Mouse (Mus musculus) embryonic facial prominence, embryonic 11.5 days (tissue): ENCODE measurements at regions not wholly inside any gene's neighbourhood (a gene's known extent, or its start where the extent isn't known, plus 50 kb on each side); places are given as distances from the start of the nearest gene placed in this dataset.

ENCODE experiments used
- ATAC-seq: fragments of 200-750 bp; cut with Nextera tagmentation; replicated peaks from 2 replicates; pipeline ENCODE4 v1.8.0; 2017; ENCODE audit warnings: low read depth; ENCODE audit not compliant: insufficient number of reproducible peaks, low FRiP score, low TSS enrichment
- DNase-seq: peaks from one replicate; pipeline ENCODE4 v3.0.0-alpha.2; 2015; ENCODE audit warnings: low spot score
- H3K27ac ChIP-seq: fragments of 300-500 bp; sonication (generic); replicated peaks from 2 replicates; pipeline ENCODE4 v1.5.1; 2014; ENCODE audit warnings: mild to moderate bottlenecking, low read depth, low read length, control low read depth
- H3K27me3 ChIP-seq: fragments of 300-500 bp; sonication (generic); 2 replicates; pipeline ENCODE4 v1.6.1; 2014; ENCODE audit warnings: mild to moderate bottlenecking, low read length, moderate library complexity, mixed read lengths; ENCODE audit not compliant: control insufficient read depth, insufficient read depth
- H3K36me3 ChIP-seq: fragments of 300-500 bp; sonication (generic); replicated peaks from 2 replicates; pipeline ENCODE4 v1.6.1; 2014; ENCODE audit warnings: low read depth, mild to moderate bottlenecking, low read length, moderate library complexity, mixed read lengths; ENCODE audit not compliant: control insufficient read depth, insufficient read depth
- H3K4me1 ChIP-seq: fragments of 300-500 bp; sonication (generic); 2 replicates; pipeline ENCODE4 v1.6.1; 2014; ENCODE audit warnings: low read length, mixed read lengths; ENCODE audit not compliant: control insufficient read depth, insufficient read depth
- H3K4me2 ChIP-seq: fragments of 300-500 bp; sonication (generic); 2 replicates; pipeline ENCODE4 v1.6.1; 2014; ENCODE audit warnings: low read depth, mild to moderate bottlenecking, control low read depth, low read length, moderate library complexity
- H3K4me3 ChIP-seq: fragments of 300-500 bp; sonication (generic); 2 replicates; pipeline ENCODE4 v1.5.1; 2014; ENCODE audit warnings: low read depth, low read length, control low read depth
- H3K9ac ChIP-seq: fragments of 300-500 bp; sonication (generic); replicated peaks from 2 replicates; pipeline ENCODE4 v1.6.1; 2014; ENCODE audit warnings: mild to moderate bottlenecking, control low read depth, low read length
- H3K9me3 ChIP-seq: fragments of 300-500 bp; sonication (generic); replicated peaks from 2 replicates; pipeline ENCODE4 v1.6.1; 2016; ENCODE audit warnings: mild to moderate bottlenecking, low read length, inconsistent platforms, mixed read lengths; ENCODE audit not compliant: control insufficient read depth
- WGBS: fragments of 180-500 bp; shearing (Covaris S2); extraction: QIAGEN DNeasy Blood & Tissue Kit; methylation state at CpG from one replicate; pipeline ENCODE4 v1.1.7; 2014; 5-methylcytosine and 5-hydroxymethylcytosine counted together

GRCm38 (mm10) chr13:35522272-35522671 is 137.4 kb upstream of the Cdyl start:
- Histone ChIP-seq H3K27ac (no peak overlapping the region), H3K4me1 (no peaks in the 10 kb centered on the region), H3K9ac (no peak overlapping the region), H3K4me2 (no peak overlapping the region), H3K4me3 (no peak overlapping the region), H3K36me3 (no peaks in the 10 kb centered on the region), H3K27me3 (no peaks in the 10 kb centered on the region), H3K9me3 (no peaks in the 10 kb centered on the region)
- ATAC-seq (no peak), DNase-seq (no peak)
- 83% methylated on average over 1 of the region's 1 CpGs for WGBS

GRCm38 (mm10) chr13:35529577-35529976 is 130.1 kb upstream of the Cdyl start:
- Histone ChIP-seq H3K27ac (no peak overlapping the region), H3K9me3 (no peaks in the 10 kb centered on the region), H3K9ac (no peak overlapping the region), H3K36me3 (no peaks in the 10 kb centered on the region), H3K4me3 (no peak overlapping the region), H3K4me1 (no peaks in the 10 kb centered on the region), H3K4me2 (no peak overlapping the region), H3K27me3 (no peaks in the 10 kb centered on the region)
- ATAC-seq = no peak
- no peak for DNase-seq
- WGBS = 87% methylated on average over 3 of the region's 3 CpGs

- no peak for ATAC-seq
- Histone ChIP-seq H3K9ac (no peak overlapping the region), H3K27ac (no peak overlapping the region)
These were observed 122.5 kb upstream of the Cdyl start for GRCm38 (mm10) chr13:35537106-35537505.

GRCm38 (mm10) chr13:35537936-35538335 is 121.7 kb upstream of the Cdyl start:
- Histone ChIP-seq H3K27me3 (no peaks in the 10 kb centered on the region), H3K27ac (no peak overlapping the region), H3K36me3 (no peaks in the 10 kb centered on the region), H3K4me2 (no peak overlapping the region), H3K9ac (no peak overlapping the region), H3K9me3 (no peaks in the 10 kb centered on the region), H3K4me1 (no peaks in the 10 kb centered on the region), H3K4me3 (no peak overlapping the region)
- ATAC-seq (no peak), DNase-seq (no peak)
- 77% methylated on average over 5 of the region's 5 CpGs for WGBS

More at GRCm38 (mm10) chr13:35537106-35537505, 122.5 kb upstream of the Cdyl start:
- no peak for DNase-seq
- H3K4me1 ChIP-seq = no peaks in the 10 kb centered on the region
- WGBS = 88% methylated on average over 7 of the region's 7 CpGs
- no peaks in the 10 kb centered on the region for H3K36me3 ChIP-seq
- no peak overlapping the region for H3K4me2 ChIP-seq
- H3K4me3 ChIP-seq = no peak overlapping the region
- H3K9me3 ChIP-seq = no peaks in the 10 kb centered on the region
- no peaks in the 10 kb centered on the region for H3K27me3 ChIP-seq

- Histone ChIP-seq H3K4me1 (no peaks in the 10 kb centered on the region), H3K4me2 (no peak overlapping the region), H3K4me3 (no peak overlapping the region), H3K27ac (no peak overlapping the region), H3K27me3 (no peaks in the 10 kb centered on the region), H3K9me3 (no peaks in the 10 kb centered on the region), H3K9ac (no peak overlapping the region), H3K36me3 (no peaks in the 10 kb centered on the region)
- 81% methylated on average over 2 of the region's 2 CpGs for WGBS
- ATAC-seq (no peak), DNase-seq (no peak)
These were observed 119.2 kb upstream of the Cdyl start for GRCm38 (mm10) chr13:35540433-35540832.

- Histone ChIP-seq H3K9ac (no peak overlapping the region), H3K36me3 (no peaks in the 10 kb centered on the region), H3K4me2 (no peak overlapping the region), H3K9me3 (no peaks in the 10 kb centered on the region), H3K4me1 (no peaks in the 10 kb centered on the region), H3K27me3 (no peaks in the 10 kb centered on the region), H3K27ac (no peak overlapping the region), H3K4me3 (no peak overlapping the region)
- WGBS = 77% methylated on average over 6 of the region's 6 CpGs
- DNase-seq = no peak
- ATAC-seq = no peak
These were observed 118.6 kb upstream of the Cdyl start for GRCm38 (mm10) chr13:35541053-35541452.

GRCm38 (mm10) chr13:35564006-35564405 is 95.6 kb upstream of the Cdyl start:
- Histone ChIP-seq H3K27ac (no peak overlapping the region), H3K9me3 (no peaks in the 10 kb centered on the region)

GRCm38 (mm10) chr13:35581616-35582015 is 78.0 kb upstream of the Cdyl start:
- WGBS = 17% methylated on average over 3 of the region's 3 CpGs
- Histone ChIP-seq H3K27me3 (no peaks in the 10 kb centered on the region), H3K36me3 (no peaks in the 10 kb centered on the region), H3K9me3 (no peaks in the 10 kb centered on the region), H3K4me2 (no peak overlapping the region), H3K27ac (no peak overlapping the region), H3K4me3 (no peak overlapping the region), H3K9ac (no peak overlapping the region), H3K4me1 (no peaks in the 10 kb centered on the region)
- ATAC-seq = peak; percentile 75; the same call in 1 of the 2 replicates
- peak; percentile 79 for DNase-seq

More at GRCm38 (mm10) chr13:35564006-35564405, 95.6 kb upstream of the Cdyl start:
- no peaks in the 10 kb centered on the region for H3K27me3 ChIP-seq
- no peaks in the 10 kb centered on the region for H3K36me3 ChIP-seq
- H3K9ac ChIP-seq = no peak overlapping the region
- H3K4me3 ChIP-seq = no peak overlapping the region
- DNase-seq (no peak), ATAC-seq (no peak)
- WGBS = 41% methylated on average over 1 of the region's 1 CpGs
- no peak overlapping the region for H3K4me2 ChIP-seq
- no peaks in the 10 kb centered on the region for H3K4me1 ChIP-seq
